Mouse (Mus musculus) adrenal gland, postnatal 4 days (tissue): ENCODE results near the gene Stk38. TPM values are rescaled to one million over a fixed set of nuclear protein-coding genes. Genes with fewer than 3 reads are reported as not detected.

ENCODE experiments used
- DNase-seq, 2 experiments: peaks; one replicate each; pipeline ENCODE4 v3.0.0; 2021 to 2022; ENCODE audit warnings: low spot score in 2 of 2, mixed read lengths in 2 of 2
- long read RNA-seq, 2 experiments: library from polyadenylated mRNA; stranded (forward); transcript quantifications; one replicate each; pipeline ENCODE4 v2.0.0; 2021
- total RNA-seq, 2 experiments: library from RNA; stranded (reverse); gene quantifications; 2 replicates each; pipeline ENCODE4 v1.2.3; 2021

Gene Stk38
- 10 to 100 TPM; 90.2 to 94.9 TPM for total RNA-seq
- long read RNA-seq, experiment 1, transcript Stk38-201 (14 exons, 3,351 nt) = major isoform, 17 of 53 reads
- long read RNA-seq, experiment 1, partial matches to known transcripts = 1 of 53 reads
- long read RNA-seq, experiment 1, other reads (novel, unspliced or antisense) = 29 of 53 reads
- long read RNA-seq, experiment 2, transcript Stk38-201 (14 exons, 3,351 nt) = major isoform, 38 of 79 reads
- long read RNA-seq, experiment 2, transcript Stk38-202 (14 exons, 3,354 nt) = minor isoform, 11 of 79 reads
- long read RNA-seq, experiment 2, partial matches to known transcripts = 7 of 79 reads
- long read RNA-seq, experiment 2, other reads (novel, unspliced or antisense) = 20 of 79 reads

DNA sequence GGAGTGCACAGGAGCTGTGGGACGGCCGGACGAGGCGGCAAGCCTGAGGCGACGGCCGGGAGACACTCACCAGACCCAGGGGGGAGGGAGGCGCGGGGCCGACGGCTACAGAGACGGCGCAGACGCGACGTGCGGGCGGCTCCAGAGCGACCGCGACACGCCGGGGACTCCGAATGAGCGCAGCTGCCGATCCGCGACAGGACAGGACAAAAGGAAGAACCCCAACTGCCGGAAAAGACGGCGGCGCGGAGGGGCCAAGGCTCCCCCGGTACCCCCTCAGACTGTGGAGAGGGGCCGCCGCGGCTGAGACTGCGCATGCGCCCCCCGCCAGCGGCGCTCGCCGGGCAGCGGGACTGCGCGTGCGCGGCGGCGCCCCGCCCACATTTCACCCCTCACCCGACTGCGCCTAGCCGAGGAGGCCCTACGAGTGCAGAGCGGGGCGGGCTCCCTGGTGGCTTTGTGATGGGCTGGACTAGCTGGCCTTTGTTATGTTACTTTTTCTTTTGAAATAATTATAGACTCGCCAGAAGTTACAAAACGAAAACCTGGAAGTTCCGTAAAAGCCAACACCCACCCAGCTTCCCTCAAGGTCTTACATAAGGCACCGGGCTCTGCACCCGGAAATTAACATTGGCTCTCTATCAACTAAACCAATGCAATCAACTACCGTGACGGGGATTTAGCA lies at the start of gene Stk38:
TSS of gene Stk38 (minus strand) at position 355 of the 685 bp plus-strand sequence.
- DNase-seq = peak; percentile 87 to 93

DNA sequence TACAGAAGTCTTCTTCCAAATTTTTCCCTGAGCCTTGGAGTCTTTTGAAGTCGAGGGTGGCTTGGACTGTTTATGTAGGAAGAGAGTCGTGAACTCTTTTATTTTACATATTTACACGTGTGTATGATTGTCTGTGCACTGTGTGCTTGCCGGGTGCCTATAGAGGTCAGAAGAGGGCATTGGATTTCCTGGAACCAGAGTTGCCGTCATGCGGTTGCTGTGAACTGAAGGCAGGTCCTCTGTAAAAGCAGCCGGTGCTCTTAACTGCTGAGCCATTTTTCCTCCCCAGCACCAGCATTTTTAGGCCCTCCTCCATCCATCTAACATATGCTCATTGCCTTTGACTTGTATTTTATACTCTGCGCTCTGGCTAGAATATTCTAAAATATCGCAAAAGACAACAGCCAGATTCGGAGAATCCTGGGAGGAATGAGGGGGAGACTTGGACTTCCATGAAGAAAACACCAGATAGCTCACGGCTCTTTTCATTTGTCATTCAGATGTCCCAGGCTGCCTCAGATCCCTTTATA lies 49.6 kb upstream of the Stk38 start:
- DNase-seq = no peak

DNA sequence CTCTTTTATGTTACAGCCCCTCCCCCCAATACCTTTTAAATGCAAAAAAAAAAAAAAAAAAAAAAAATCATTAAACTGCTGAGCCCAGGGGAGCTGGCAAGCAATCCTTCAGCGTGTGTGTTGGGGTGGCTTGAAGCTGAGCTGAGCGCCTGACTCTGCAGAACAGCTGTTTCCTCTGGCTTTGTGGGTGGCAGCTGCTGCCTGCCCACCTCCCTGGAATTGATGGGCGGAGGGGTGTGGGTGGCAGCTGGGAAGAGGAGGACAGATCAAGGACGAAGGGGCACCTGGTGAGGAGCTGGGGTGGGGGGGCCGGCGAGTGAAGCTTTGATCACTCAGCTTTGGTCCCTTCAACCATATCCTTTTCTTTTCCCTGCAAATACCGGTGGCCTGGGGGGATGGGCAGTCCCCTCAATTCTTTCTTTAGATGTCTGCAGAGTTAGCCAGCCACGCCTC lies 48.9 kb upstream of the Stk38 start:
- DNase-seq = no peak

DNA sequence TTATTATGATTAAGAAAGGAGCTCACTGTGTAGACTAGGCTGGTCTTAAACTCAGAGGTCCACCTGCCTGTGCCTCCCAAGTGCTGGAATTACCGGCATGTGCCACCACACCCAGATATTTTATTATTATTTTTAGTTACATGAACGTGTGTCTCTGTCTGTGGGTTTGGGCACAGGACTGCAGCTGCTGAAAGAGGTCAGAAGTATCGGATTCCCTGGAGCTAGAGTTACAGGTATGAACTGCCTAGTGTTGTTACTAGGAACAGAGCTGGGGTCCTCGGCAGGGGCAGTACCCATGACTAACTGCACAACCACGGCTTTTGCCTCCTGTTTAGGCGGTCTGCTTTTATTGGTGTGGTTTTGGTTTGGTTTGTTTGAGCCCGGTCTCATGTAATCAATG lies 48.4 kb upstream of the Stk38 start:
- no peak for DNase-seq

DNA sequence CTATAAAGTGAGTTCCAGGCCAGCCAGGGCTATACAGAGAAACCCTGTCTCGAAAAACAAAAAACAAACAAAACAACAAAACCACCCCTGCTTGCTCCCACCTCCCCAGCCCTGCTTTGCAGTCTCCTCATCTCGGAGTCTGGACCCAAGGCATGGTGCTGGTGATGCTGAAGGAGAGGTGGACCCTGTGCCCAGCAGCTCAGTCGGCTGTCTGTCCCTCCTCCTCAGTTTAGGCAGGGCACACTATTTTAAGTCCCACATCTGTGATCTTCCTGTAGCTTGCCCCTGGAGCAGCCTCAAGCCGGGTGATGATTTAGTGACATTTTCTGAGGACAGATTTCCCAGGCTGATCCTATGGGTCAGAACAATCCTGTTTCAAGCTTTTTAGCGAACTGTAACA lies 47.8 kb upstream of the Stk38 start:
- DNase-seq = no peak

DNA sequence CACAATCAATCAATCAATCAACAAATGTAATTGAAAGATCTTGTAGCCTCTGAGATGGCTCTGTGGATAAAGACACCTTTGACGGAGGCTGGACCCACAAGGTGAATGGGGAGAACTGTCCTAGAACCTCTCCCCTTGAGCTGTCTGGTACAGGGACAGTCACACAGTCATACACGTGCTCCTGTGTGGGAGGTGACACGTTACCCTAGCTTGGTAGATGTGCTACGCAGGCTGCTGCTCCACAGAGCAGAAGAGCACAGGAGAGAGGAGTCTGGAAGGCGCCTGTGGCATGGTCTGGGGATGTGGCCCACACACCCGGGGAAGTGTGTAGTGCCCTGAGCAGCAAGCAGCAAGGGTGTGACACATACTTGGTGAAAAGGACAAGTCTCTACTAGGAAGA lies 46.6 kb upstream of the Stk38 start:
- no peak for DNase-seq

DNA sequence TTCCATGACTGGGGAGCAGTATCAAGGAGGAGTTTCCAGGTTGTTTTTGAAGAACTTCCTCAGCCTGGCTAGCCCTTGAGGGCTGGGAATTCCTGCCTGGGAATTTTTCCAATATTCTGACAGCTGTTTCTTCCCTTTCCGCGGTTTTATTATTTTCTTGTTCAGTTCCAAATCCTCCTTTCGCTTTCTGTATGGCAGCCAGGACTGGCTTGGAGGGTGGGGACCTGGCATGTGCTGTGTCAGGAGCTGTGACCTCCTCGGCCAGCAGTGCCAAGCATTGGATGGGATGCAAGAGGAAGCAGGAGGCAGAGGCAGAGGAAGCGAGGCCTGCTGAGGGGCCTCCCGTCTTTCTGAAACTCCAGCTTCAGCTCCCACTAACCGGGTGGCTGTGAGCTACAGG lies 46.0 kb upstream of the Stk38 start:
- no peak for DNase-seq

DNA sequence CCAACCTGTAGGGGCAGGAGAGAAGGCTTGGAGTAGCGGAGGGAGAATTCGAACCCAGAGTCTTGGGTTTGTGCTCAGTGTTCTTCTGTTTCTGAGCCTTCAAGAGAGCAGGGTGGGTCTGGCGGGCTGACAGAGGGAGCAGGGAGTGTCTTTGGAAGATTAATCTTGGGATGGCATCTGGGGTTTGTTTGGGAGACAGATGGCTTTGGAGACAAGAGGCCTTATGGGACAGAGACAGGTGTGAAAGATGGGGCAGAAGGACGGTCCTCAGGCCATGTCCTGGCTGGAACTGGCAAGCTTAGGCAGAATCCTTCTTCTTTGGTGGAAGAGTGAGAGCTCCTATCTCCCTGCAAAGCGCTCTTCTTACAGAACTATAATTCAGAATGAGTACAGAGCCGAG lies 45.3 kb upstream of the Stk38 start:
- DNase-seq = no peak

DNA sequence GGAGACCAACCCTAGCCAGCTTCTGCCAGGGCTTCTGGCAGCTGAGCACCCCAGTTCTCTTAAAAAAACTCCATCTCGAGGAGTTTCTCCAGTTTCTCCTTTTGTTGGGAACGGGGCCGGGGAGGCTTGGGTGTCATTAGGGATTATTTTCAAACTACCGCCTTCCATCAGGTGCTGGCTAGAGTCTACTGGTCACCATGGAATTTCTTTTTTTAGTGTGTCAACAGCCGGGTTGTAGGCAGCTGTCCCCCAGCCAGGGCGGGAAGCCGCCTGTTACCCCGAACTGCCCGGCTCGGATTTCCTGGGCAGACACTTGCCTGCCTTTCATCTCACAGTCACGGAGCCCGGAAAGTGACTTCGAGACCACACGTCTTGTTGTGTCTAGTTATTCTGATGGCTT lies 43.0 kb upstream of the Stk38 start:
- no peak for DNase-seq

DNA sequence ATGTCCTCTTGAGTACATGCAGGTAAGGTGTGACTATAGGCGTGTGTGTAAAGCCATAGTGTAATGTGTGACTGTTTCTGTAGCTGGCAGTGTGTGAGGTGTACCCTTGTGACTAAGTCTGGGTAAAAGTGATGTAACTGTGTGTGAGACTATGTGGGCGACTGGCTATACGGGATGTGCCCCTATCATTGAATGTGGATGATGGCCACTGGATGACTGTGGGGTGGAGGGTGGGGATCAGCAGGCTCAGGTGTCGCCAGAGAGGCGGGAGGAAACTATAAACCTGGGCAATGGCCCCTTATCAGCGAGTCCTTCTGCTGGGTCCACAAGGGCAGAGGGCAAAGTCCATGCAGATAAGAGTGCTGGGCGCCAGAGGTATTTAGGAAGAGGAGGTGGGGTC lies 42.1 kb upstream of the Stk38 start:
- no peak for DNase-seq

DNA sequence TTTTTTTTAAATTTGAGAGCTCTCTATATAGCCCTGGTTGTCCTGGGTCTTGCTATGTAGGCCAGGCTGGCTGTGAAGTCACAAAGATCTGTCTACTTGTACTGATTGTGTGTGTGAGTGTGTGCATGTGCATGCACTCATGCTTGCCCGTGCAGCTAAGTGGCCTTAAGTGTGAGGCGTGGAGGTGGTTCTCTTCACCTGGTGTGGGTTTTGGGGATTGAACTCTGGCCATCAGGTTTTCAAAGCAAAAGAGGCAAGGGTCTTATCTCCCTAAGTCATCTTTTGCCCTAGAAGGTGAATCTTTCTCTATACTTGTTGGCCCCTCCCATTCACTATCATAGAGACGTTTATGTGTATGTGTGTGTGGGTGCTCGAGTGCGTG lies 41.7 kb upstream of the Stk38 start:
- no peak for DNase-seq

DNA sequence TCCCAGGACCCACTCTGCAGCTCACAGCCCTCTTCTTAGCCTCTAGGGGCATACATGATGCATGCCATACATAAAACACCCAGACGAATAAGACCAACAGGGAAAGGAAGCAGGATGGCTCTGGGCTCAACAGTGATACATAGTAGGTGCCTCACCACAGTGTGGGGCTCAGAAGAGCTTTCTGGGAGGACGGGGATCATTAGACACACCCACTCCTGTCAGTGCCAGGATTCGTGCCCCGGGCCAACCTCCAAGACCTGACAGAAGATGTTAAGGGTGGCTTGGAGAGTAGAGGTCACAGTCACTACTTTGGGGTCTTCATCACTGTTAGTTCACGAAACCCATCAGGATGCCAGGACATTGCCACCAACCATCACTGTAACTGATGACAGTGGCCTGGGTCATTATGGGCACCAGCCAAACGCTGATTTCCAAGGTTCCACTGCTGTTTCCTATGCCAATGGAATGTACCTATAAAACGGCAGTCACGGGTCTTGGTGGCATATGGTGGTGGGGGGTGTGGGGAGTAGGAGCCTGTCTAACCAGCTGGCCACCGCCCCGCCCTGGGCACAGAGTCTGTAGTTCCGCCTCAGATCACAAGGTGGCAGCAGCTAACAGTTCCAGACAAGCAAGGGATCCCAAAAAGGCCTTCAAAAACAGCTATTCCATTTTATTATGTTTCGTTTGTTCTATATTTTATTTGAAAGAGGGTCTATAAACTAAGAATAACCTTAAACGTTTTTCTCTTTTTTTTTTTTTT lies 41.1 kb upstream of the Stk38 start:
- peak; percentile 69 to 70 for DNase-seq

DNA sequence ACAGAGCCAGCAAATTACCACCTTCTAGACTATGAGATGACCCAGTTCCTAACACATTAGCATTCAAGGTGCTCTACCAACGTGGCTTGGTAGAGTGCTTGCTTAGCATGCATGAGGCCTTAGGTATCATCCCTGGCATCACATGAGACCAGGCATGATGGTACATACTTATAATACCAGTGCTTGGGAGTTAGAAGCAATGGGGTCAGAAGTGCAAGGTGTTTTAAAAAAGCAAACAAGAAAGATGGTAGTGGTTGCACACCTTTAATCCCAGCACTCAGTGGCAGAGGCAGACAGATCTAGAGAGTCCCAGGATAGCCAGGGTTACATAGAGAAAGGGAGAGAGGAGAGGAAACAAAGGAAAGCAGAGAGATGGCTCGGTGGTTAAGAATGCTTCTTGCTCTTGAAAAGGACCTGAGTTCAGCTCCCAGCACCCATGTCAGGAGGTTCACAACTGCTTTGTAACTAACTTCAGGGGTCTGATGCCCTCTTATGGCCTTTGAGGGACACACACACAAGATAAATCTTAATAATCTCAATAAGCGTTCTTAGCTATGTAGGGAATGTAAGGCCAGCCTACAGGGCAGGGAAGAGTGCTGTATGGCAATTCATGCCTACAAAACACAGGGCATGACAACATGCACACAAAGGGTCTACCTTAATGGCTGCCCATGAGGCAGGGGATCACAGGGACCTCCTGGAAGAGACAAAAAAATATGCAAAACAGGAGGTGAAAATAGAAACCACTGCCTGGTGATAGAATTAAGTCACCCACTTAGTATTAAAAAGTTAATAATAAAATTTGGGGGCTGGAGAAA lies 40.1 kb upstream of the Stk38 start:
- no peak for DNase-seq

DNA sequence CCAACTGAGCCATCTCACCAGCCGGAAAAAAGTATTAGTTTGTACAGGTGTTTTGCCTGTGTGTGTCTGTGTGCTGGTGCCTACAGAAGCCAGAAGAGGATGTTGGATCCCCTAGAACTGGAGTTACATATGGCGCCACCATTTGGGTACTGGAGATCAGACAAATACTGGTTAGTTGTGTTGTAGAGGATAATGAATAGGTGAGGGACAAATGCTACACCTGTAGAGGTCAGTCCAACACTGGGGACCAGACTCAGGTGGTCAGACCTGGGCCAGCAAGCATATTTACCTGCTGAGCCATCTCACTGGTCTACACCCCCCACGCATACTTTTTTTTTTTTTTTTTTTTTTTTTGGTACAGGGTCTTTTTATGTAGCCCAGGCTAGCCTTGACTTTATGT lies 39.1 kb upstream of the Stk38 start:
- no peak for DNase-seq

DNA sequence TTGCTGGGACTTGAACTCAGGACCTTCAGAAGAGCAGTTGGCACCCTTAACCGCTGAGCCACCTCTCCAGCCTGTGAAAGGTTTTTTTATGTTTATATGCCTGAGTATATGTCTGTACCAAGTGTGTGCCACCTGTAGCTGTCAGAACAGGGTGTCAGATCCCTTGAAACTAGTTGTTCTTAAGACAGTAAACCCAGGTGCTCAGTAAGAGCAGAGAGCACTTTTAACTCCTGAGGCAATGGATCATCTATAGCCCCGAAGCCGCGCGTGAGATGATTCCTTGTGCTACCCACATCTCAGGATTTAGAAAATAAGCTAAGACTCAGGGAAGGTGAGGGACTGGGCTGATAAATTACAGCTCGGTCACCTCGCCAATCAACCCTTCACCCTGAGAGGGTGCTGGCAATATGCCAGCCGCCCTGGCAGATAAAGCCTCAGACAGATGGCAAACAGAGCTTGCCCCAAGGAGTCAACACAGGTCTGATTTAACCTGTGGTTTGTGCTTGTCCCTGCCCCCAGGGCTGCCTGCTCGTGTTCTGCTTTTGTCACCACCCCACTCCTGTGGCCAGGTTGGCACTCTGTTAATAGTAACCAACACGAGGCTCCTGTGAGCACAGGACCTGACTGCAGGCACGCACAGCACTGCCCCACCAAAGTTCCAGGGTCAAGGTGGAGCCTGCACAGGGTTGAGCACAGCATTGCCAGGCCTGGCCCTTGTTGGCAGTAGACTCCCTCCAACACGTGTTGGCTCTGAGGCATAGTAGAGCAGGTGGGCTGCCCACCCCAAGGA lies 38.1 kb upstream of the Stk38 start:
- DNase-seq = no peak

DNA sequence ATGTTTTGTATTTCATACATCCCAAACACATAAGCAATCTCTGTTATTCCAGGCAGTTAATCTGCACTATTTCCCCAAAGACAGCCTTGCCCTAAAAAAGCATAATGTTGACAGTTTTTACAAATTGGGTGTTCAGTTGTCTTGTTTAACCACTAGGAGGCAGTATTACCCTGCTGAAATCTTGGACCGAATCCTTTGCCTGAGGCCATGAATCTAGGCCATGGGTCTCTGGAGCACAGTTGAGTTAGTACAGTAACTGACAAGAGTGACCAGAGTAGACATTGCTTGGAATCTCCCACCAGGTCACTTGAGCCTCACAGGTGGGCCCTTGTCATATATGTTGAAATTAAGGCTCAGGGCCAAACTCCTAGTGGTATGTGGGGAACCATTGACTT lies 37.1 kb upstream of the Stk38 start:
- no peak for DNase-seq

DNA sequence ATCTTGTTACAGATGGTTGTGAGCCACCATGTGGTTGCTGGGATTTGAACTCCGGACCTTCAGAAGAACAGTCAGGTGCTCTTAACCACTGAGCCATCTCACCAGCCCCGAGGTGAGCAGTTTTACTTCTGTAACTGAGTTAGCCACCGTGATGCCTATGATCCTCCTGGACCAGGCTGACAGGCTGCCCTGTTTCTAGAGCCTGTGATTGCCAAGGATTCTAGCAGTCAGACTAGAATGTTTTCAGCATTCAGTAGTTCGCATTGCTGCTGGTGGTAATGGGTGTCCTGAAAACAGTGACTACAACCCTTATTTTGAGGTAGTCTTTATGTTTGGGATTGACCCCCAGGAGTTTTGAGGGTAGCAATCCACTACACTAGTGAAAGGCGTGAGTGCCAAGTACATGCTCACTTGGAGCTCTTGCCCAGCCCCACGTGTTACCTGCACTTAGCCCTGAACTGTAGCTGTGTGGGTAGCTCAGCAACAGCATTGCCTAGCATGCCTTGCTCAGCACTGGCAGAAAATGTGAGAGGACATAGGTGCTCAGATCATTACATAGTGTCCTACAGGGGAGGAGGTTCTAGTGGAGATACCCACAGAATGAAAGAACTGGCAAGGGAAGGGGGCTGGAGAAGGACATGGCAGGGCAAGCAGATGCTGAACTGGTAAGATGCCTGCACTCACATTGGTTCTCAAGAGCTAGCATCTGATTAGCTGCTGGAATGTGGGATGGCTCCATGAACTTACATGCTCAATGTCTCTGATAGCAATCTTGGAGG lies 36.5 kb upstream of the Stk38 start:
- DNase-seq = no peak

DNA sequence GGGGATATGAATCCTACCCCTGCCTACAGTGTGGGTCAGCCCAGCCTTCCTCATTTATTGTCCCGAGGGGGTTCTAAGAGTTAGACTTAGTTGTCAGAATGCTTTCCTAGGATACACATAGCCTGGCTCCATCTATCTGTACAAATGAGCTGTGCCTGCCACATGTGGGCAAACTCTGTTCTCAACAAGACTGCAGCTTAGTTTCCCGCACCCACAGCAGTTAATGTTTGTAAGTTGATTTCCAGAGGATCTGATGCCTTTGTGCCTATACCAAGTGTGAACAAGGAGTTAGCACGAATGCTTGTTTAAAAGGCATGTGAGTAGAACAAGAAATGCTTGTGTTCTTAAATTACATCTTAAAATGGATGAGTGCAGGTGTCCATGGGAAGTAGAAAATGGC lies 35.8 kb upstream of the Stk38 start:
- DNase-seq = no peak

DNA sequence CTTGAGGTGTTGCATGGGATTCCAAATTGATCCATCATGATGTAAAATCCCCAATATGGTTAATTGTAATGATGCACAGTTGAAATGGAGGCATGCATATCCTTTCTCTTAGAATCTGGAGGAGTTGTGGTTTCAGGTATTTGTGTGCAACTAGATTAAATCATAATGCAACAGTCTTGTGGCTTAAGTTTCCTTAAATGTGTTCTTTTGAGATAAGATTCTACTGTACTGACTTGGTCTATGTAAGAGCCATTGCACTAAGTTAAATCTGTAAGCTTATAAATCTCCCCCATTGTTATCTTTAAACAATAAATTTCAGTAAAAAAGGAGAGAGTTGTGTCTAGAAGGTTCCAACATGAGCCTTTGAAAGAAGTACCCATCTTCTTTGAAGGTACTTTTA lies 34.8 kb upstream of the Stk38 start:
- no peak for DNase-seq
